ENCODE assay signal across 9 mouse cellular contexts in the genomic region with DNA sequence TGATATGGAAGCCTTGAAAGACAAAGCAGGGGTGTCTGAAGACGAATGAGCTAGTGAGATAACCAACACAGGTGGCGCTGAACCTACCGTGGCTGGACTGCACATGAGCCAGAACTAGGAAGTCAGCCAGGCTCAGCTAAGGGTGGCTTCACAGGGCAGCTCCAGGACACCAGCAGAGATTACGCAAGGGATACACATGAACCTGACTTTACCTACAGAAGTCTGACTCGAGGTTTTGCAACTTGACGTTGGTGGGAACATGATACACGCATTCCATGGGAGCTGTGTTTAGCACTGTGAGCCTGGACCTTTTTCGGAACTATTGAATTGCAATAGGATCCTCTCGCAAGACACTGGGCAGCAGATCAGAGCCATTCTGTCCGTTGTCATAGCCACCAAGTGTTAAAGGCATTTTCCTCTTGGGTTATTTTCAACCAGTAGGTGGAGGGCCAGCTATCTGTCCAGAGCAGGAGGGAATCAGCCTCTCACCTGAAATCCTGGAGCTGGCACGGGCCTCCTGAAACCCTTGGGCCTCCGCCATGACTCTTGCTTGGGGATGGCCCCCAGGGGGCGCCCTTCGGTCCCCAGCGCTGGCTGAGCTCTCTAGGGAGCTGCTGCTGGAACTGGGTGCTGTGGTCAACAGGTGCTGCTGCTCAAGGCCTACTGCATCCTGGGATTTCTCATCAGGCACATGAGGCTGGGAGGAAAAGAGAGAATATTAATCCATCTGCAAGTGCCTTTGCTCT. TPM values are rescaled to one million over a fixed set of nuclear protein-coding genes. Genes with fewer than 3 reads are reported as not detected.
DNase-seq lines count a peak whose midpoint lies in the region; ATAC-seq and TF ChIP-seq lines count a peak whose summit lies in the region.
"Had no signal": no experiment of that assay in that cellular context is flagged by ENCODE, and none has a peak within 500 bp of the region (broad histone marks: within the 10 kb centered on the region; RNA-seq: fewer than 3 reads in every experiment).

No protein-coding gene starts in this region.

- peak; percentile 65 for TF ChIP-seq EP300 in liver, postnatal 0 days (IDR thresholded peaks at IDR 0.05; ENCODE audit: low read depth)

- no peak overlapping the region for H3K4me2 ChIP-seq in liver, postnatal 0 days (ENCODE audit: low read depth, low read length)
- H3K4me2 ChIP-seq in forebrain, embryonic 13.5 days, result no peak overlapping the region
- H3K4me2 ChIP-seq: neural tube, embryonic 13.5 days had no signal

- TF ChIP-seq CTCF in left cerebral cortex, adult 2 months (IDR thresholded peaks at IDR 0.05), result peak; percentile 54
- TF ChIP-seq CTCF in liver, postnatal 0 days (IDR thresholded peaks at IDR 0.05; ENCODE audit: low read depth), result peak; percentile 80

- H3K27me3 ChIP-seq in liver, postnatal 0 days (ENCODE audit: insufficient read depth, low read length), result no peaks in the 10 kb centered on the region
- H3K27me3 ChIP-seq in forebrain, embryonic 13.5 days, result no peaks in the 10 kb centered on the region
- H3K27me3 ChIP-seq: neural tube, embryonic 13.5 days had no signal

- H3K27ac ChIP-seq in left cerebral cortex, adult 2 months, result no peak overlapping the region
- peak overlapping the region; percentile 78 for H3K27ac ChIP-seq in liver, postnatal 0 days (ENCODE audit: low read depth)
- no peak overlapping the region for H3K27ac ChIP-seq in forebrain, embryonic 13.5 days
- H3K27ac ChIP-seq: neural tube, embryonic 13.5 days had no signal

- H3K9ac ChIP-seq in liver, postnatal 0 days (replicated peaks), result no peak overlapping the region
- H3K9ac ChIP-seq in forebrain, embryonic 13.5 days, result no peak overlapping the region
- H3K9ac ChIP-seq: neural tube, embryonic 13.5 days had no signal

- H3K9me3 ChIP-seq in liver, postnatal 0 days (ENCODE audit: low read length), result no peaks in the 10 kb centered on the region
- no peaks in the 10 kb centered on the region for H3K9me3 ChIP-seq in forebrain, embryonic 13.5 days (replicated peaks)
- H3K9me3 ChIP-seq: neural tube, embryonic 13.5 days had no signal

- WGBS in liver, postnatal 0 days (ENCODE audit: insufficient replicate concordance), result 48% methylated on average over 15 of the region's 15 CpGs
- 68% methylated on average over 15 of the region's 15 CpGs for WGBS in forebrain, embryonic 13.5 days

- peak; percentile 85 for ATAC-seq in liver, postnatal 0 days
- no peak for ATAC-seq in forebrain, embryonic 13.5 days

- no peak overlapping the region for H3K4me3 ChIP-seq in left cerebral cortex, adult 2 months
- H3K4me3 ChIP-seq in liver, postnatal 0 days (ENCODE audit: low read depth, low read length), result no peak overlapping the region
- no peak overlapping the region for H3K4me3 ChIP-seq in forebrain, embryonic 13.5 days
- H3K4me3 ChIP-seq: neural tube, embryonic 13.5 days had no signal

- intact Hi-C loops in left cerebral cortex, adult 2 months (cut with DNase I), result no loop called here

- peak in 1 of 2 experiments; percentile 32 for DNase-seq in left cerebral cortex, adult 2 months (ENCODE audit: extremely low spot score in 1 of 2, low spot score in 2 of 2)
- no peak for DNase-seq in left cerebral cortex, adult 9 months (ENCODE audit: low spot score in 2 of 2)
- peak; percentile 67 for DNase-seq in ES-CJ7 (ENCODE audit: low read depth, low spot score)
- peak; percentile 56 to 71 for DNase-seq in adrenal gland, postnatal 36 days
- DNase-seq in liver, postnatal 0 days, result peak; percentile 75
- DNase-seq in testis, postnatal 10 days (ENCODE audit: low spot score), result peak; percentile 75
- no peak for DNase-seq in cerebellum, postnatal 4 days (ENCODE audit: low spot score in 2 of 2)

- peaks cover 19% of the 10 kb centered on the region for H3K4me1 ChIP-seq in liver, postnatal 0 days (ENCODE audit: insufficient read depth)
- H3K4me1 ChIP-seq in forebrain, embryonic 13.5 days, result no peaks in the 10 kb centered on the region

- peaks cover 45% of the 10 kb centered on the region for H3K36me3 ChIP-seq in liver, postnatal 0 days (replicated peaks; ENCODE audit: insufficient read depth, low read length)
- no peaks in the 10 kb centered on the region for H3K36me3 ChIP-seq in forebrain, embryonic 13.5 days (ENCODE audit: poor library complexity, severe bottlenecking)
- H3K36me3 ChIP-seq: neural tube, embryonic 13.5 days had no signal

RNA-seq across cellular contexts. Expression of gene Vps13d, which starts 24.6 kb away (rescaled TPM):
- total RNA-seq in left cerebral cortex, adult 2 months (2021), result 10 to 100 TPM; 63.2 to 64.4 TPM
- total RNA-seq in adrenal gland, postnatal 36 days (2021), result 10 to 100 TPM; 59.1 to 83.2 TPM
- polyA plus RNA-seq in liver, postnatal 0 days (2015; fragmentation: Nextera tagmentation; extraction: Ambion mirVana), result 6.6 and 7.0 TPM in 2 replicates
- polyA plus RNA-seq in forebrain, embryonic 13.5 days (2015; fragmentation: Nextera tagmentation; extraction: Ambion mirVana), result 7.7 and 7.8 TPM in 2 replicates

RNA-seq across cellular contexts. Expression of gene Tnfrsf1b, which starts 27.3 kb away (rescaled TPM):
- 1 to 10 TPM; 2.9 to 3.1 TPM for total RNA-seq in left cerebral cortex, adult 2 months (2021)
- 1 to 10 TPM; 7.6 to 9.7 TPM for total RNA-seq in adrenal gland, postnatal 36 days (2021)
- polyA plus RNA-seq in liver, postnatal 0 days (2015; fragmentation: Nextera tagmentation; extraction: Ambion mirVana), result 7.2 and 9.4 TPM in 2 replicates
- polyA plus RNA-seq in forebrain, embryonic 13.5 days (2015; fragmentation: Nextera tagmentation; extraction: Ambion mirVana), result 1.6 and 1.8 TPM in 2 replicates

Comparison
In these comparisons a context has a peak if more than half of its experiments do, and no peak if none do; other contexts are left out.
1. DNase-seq: peak in ES-CJ7 (single experiment), adrenal gland, postnatal 36 days (2 of 2), liver, postnatal 0 days (single experiment) and testis, postnatal 10 days (single experiment); none in left cerebral cortex, adult 9 months (0 of 2) and cerebellum, postnatal 4 days (0 of 2).